Mouse (Mus musculus) gastrocnemius, adult 2 months (tissue): ENCODE results near the gene Pcyox1. TPM values are rescaled to one million over a fixed set of nuclear protein-coding genes. Genes with fewer than 3 reads are reported as not detected.

Experiments
- DNase-seq: peaks from one replicate; pipeline ENCODE4 v3.0.0; 2022
- H3K27ac ChIP-seq: fragments of 200-600 bp; 2 replicates; pipeline ENCODE4 v1.8.1; 2022; ENCODE audit warnings: mild to moderate bottlenecking
- H3K4me3 ChIP-seq: fragments of 200-600 bp; 2 replicates; pipeline ENCODE4 v1.8.1; 2022; ENCODE audit warnings: mild to moderate bottlenecking, moderate library complexity
- CTCF ChIP-seq: fragments of 200-600 bp; IDR thresholded peaks from 2 replicates; pipeline ENCODE4 v1.8.1; 2022; ENCODE audit warnings: antibody characterized with exemption, mild to moderate bottlenecking, moderate library complexity
- intact Hi-C: fragments of 180-260 bp; cut with DNase I; formaldehyde crosslinking; loops from one replicate; pipeline ENCODE4 v1.15.1; 2025
- total RNA-seq, 2 experiments: library from RNA; stranded (reverse); gene quantifications; 2 replicates each; pipeline ENCODE4 v1.2.3; 2021

The Pcyox1 gene
- total RNA-seq, 2 experiments from 2014 or later, result 49.7 to 50.8 TPM

- no peak for TF ChIP-seq CTCF
- Histone ChIP-seq H3K4me3 (no peak overlapping the region), H3K27ac (no peak overlapping the region)
- intact Hi-C loops, result no loop called here
- DNase-seq, result no peak
Observed at GRCm38 (mm10) chr6:86418711-86419110, 21.8 kb upstream of the Pcyox1 start.

GRCm38 (mm10) chr6:86406306-86406705, 9.4 kb upstream of the Pcyox1 start:
- intact Hi-C loops, result no loop called here
- TF ChIP-seq CTCF, result no peak
- peak; percentile 70 for DNase-seq
- Histone ChIP-seq H3K27ac (peak overlapping the region; percentile 95), H3K4me3 (peak overlapping the region; percentile 81)

GRCm38 (mm10) chr6:86404996-86405395, 8.0 kb upstream of the Pcyox1 start:
- TF ChIP-seq CTCF, result no peak
- intact Hi-C loops, result loop anchor here (5.0 kb wide), 1 partner anchor 263 kb away; no protein-coding TSS in a partner anchor
- H3K27ac ChIP-seq, result peak overlapping the region; percentile 95
- DNase-seq, result no peak
- peak overlapping the region; percentile 81 for H3K4me3 ChIP-seq

- DNase-seq, result peak; percentile 99
- peak within 1 kb of the TSS; percentile 81 for H3K4me3 ChIP-seq
- intact Hi-C loops, result loop anchor here (5.0 kb wide), 1 partner anchor 262 kb away; no protein-coding TSS in a partner anchor
- H3K27ac ChIP-seq, result peak within 1 kb of the TSS; percentile 95
- TF ChIP-seq CTCF, result no peak; the same call in 1 of the 2 replicates
Observed at GRCm38 (mm10) chr6:86404100-86404861, 7.3 kb upstream of the Pcyox1 start, which contains the start of gene Tia1. TSS of gene Tia1 (plus strand) at chr6:86404219.

- Histone ChIP-seq H3K4me3 (peak overlapping the region; percentile 81), H3K27ac (peak overlapping the region; percentile 95)
- DNase-seq, result no peak
- TF ChIP-seq CTCF, result peak; percentile 8; the same call in 1 of the 2 replicates
- intact Hi-C loops, result loop anchor here (5.0 kb wide), 1 partner anchor 261 kb away; no protein-coding TSS in a partner anchor
Observed at GRCm38 (mm10) chr6:86403728-86404099, 6.8 kb upstream of the Pcyox1 start.

- DNase-seq, result no peak
- intact Hi-C loops, result loop anchor here (5.0 kb wide), 1 partner anchor 261 kb away; no protein-coding TSS in a partner anchor
- TF ChIP-seq CTCF, result no peak
- Histone ChIP-seq H3K4me3 (peak overlapping the region; percentile 81), H3K27ac (peak overlapping the region; percentile 95)
Observed at GRCm38 (mm10) chr6:86402681-86403607, 6.0 kb upstream of the Pcyox1 start.

- intact Hi-C loops, result loop anchor here (1.0 to 5.0 kb wide), 2 partner anchors 36 to 259 kb away; partner anchors contain the start of gene Fam136a
- peak overlapping the region; percentile 48; the same call in 1 of the 2 replicates for H3K27ac ChIP-seq
- peak; percentile 88 for TF ChIP-seq CTCF
- peak overlapping the region; percentile 59 for H3K4me3 ChIP-seq
- DNase-seq, result peak; percentile 79
Observed at GRCm38 (mm10) chr6:86400972-86401371, 4.0 kb upstream of the Pcyox1 start.

GRCm38 (mm10) chr6:86399995-86400394, 3.0 kb upstream of the Pcyox1 start:
- DNase-seq, result no peak
- Histone ChIP-seq H3K27ac (no peak overlapping the region), H3K4me3 (no peak overlapping the region)
- intact Hi-C loops, result loop anchor here (5.0 kb wide), 1 partner anchor 258 kb away; no protein-coding TSS in a partner anchor
- TF ChIP-seq CTCF, result no peak

- intact Hi-C loops, result no loop called here
- no peak overlapping the region for H3K27ac ChIP-seq
- no peak for DNase-seq
- no peak overlapping the region for H3K4me3 ChIP-seq
- no peak for TF ChIP-seq CTCF
Observed at GRCm38 (mm10) chr6:86398986-86399385, 2.0 kb upstream of the Pcyox1 start.

GRCm38 (mm10) chr6:86397257-86397980, 465 bp upstream of the Pcyox1 start:
- no peak for DNase-seq
- TF ChIP-seq CTCF, result no peak
- intact Hi-C loops, result no loop called here
- Histone ChIP-seq H3K27ac (peak overlapping the region; percentile 87), H3K4me3 (peak overlapping the region; percentile 80)

GRCm38 (mm10) chr6:86395969-86396368, 985 bp downstream of the Pcyox1 start:
- intact Hi-C loops, result no loop called here
- no peak for TF ChIP-seq CTCF
- no peak for DNase-seq
- Histone ChIP-seq H3K4me3 (peak overlapping the region; percentile 80), H3K27ac (peak overlapping the region; percentile 87)

GRCm38 (mm10) chr6:86395021-86395420, 1.9 kb downstream of the Pcyox1 start:
- H3K27ac ChIP-seq, result 0 out of 2 replicates have a peak overlapping the region, but pooled peaks have one; percentile 16
- no peak for TF ChIP-seq CTCF
- intact Hi-C loops, result no loop called here
- no peak overlapping the region; the same call in 1 of the 2 replicates for H3K4me3 ChIP-seq
- no peak for DNase-seq
